Mouse (Mus musculus): ENCODE results near the gene Gnl3l.
A peak's percentile ranks its signal among the peaks of the same experiment; 100 is the strongest.

Gnl3l gene

DNA sequence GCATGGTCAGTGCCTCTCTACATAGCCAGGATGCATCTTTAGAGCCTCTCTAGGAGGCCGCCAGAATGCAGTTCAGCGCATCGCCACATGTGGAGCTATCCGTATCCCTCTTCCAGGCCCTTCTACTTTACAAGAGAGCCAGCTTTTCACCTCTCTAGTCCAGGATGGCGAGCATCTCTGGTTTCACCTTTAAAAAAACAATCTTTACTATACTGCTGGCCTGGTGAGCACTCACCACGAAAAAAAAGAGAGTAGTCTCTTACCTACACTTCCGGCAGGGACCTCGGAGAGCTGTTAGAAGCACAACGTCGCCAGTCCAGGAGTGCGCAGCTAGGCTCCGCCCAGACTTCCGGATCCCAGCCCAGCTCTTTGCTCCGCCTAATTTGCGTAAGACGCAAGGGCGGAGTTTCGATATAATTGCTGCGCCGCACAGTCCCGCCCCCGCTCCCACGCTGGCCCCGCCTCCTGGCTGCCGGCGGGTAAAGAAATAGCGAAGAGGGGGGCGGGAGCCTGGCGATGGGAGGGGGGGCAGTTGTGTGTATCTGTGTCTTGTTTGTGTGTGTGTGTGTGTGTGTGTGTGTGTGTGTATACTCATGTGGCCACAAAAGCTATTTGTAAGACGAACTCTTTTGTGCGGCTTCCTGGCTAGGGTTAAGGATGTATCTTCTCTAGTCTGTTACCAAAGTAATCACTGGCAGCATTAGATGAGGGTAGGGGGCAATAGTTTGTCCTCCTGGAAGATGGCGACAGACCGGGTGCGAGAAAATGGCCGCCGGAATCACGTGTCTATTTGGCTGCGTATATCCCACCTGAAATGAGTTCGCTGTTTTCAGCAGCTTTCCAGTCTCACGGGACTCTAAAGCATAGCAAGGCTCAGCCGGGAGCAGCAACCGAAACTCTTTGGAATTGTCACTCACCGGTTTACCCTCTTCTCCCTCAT is at the start of gene Gnl3l:
Gene Gnl3l (minus strand): TSS at position 385 of the 940 bp plus-strand sequence.
- DNase-seq (ENCODE audit: low read depth) = peak; percentile 93

DNA sequence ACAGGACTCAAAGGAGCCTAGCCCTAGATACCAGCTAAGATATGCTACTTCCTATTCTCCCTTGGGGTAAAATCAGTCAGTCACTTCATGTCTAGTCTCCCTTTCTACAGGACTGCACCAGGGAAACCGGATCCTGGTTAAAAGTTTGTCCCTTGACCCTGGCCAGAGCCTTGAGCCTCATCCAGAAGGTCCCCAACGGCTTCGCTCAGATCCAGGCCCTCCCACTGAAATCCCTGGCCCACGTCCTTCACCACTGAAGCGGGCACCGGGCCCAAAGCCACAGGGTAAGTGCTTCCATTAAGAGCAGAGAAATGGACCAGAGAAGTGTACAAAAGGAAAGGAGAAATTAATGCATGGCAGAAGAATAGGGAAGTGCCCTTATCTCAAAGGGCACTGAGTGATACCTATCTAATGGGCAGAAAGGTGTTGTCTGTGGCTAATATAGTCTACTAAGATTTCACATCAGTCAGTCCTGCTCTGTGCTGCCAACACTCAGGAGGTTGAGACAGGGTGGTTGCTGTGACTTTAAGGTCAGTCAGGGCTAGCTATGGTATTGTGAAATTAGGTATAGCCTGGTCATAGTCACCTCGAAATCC is 49.0 kb upstream of the Gnl3l start:
- no peak for DNase-seq (ENCODE audit: low read depth)

GRCm38 (mm10) chrX:151061615-151062299 is 44.6 kb upstream of the Gnl3l start:
- no peak for DNase-seq (ENCODE audit: low read depth)

DNA sequence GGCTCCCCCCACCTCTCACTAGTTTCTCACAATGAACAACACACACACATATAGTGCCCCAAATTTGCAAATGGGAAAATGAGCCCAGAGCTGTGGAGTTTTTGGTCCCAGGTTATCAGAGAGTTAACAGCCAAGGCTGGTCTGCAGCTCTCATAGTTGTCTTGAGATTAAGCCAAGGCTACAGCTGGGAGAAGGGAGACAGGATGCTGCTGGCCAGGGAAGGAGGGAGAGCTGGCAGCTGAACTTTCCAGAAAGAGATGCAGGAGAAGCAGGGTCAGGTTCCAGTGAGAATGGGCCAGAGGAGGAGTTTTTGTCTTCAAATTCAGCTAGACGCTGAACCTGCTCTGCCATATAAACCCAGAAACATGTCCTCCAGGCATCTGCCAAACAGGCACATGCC is 42.2 kb upstream of the Gnl3l start:
- no peak for DNase-seq (ENCODE audit: low read depth)

DNA sequence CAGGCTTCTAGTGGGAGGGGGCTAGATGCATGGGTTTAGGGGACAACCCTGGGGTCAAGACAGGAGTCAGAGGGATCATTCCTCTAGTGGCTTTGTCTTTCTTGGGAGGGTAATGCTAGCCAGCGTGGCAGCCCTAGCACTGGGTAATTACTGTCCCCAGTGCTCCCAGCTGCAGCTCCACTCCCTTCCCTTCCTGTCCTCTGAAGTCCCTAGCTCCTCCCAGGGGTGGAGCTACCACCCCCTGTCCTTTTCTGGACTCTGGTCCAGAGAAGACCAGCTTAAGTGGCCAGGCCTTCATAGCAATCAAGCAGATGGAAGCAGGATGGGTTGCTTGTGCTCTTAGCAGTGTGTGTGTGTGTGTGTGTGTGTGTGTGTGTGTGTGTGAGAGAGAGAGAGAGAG is 38.4 kb upstream of the Gnl3l start:
- DNase-seq (ENCODE audit: low read depth) = no peak

DNA sequence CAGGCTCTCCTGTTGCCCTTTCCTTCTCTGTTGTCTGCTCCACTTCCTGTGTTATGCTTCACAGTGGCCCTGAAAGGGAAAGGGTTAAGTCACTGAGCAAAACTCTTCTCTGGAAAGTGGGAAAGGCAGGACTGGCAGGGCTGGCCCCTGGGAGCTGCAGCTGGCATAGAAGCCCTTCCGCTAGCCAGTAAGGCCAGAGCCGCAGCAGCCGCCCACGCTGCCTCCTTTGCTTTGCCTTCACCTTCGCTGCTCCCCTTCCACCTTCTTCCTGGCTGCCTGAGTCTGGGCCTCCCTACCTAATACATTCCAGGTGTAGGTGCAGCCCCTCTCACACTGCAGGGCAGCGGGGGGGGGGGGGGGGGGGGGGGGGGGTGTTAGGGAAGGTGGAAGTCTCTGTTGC is 37.4 kb upstream of the Gnl3l start:
- DNase-seq (ENCODE audit: low read depth) = peak; percentile 7

- DNase-seq (ENCODE audit: low read depth) = peak; percentile 84
These were observed 33.2 kb upstream of the Gnl3l start for GRCm38 (mm10) chrX:151050337-151050736.

DNA sequence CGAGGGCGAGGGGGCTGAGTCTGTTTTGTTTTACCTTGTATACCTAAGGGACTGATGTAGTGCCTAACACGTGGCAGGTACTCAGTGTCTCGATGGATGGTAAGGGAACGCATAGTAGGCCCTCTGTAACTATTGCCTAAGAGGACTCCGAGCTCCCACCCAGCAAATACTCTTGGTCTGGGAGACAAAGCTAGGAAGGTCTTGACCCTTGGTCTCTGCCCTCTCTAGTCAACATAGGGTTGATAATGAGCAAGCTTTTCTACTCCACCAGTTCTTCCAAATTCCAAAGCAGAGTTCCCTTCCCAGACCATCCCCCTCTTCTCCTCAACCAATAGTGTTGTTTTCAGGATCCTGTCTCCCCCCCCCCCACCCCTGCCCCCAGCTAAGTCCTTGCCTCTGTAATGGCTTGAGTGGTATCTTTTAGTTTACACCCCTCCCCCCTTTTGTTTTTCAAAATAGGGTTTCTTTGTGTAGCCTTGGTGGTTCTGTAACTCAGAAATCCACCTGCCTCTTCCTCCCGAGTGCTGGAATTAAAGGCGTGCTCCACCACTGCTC is 32.6 kb upstream of the Gnl3l start:
- DNase-seq (ENCODE audit: low read depth) = no peak

GRCm38 (mm10) chrX:151047431-151048058 is 30.4 kb upstream of the Gnl3l start:
- DNase-seq (ENCODE audit: low read depth) = peak; percentile 54

DNA sequence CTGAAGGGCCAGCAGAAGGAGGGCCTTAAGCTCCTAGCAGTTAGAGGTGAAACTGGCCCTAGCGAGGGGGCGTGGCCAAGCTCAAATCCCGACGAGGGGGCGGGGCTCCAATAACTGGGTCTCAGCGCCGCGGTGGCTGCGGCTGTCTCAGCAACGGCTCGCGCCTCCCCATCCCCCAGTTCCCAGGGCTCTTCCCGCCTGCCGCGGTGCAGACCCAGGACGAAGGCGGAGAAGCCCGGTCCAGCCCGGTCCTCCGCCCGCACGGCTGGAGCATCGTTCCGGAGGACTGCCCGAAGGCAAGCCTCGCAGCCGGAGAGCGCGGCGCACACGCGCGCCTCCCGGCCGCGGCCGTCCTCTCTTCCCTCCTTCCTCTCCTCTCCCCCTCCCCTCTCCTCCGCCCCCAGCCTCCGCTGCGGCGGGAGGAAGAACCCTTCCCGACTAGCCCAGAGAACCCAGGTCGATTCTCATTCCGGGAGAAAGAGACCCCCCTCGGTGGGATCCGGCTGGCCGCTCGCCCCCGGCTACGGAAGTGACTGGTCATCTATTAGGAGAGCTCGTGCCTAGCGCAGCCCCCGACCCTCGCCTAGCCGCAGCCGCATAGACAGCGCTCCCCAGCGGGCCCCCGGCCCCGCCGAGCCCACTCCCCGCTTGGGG is 29.8 kb upstream of the Gnl3l start:
- DNase-seq (ENCODE audit: low read depth) = peak; percentile 93

GRCm38 (mm10) chrX:151046321-151046720 is 29.2 kb upstream of the Gnl3l start:
- DNase-seq (ENCODE audit: low read depth) = no peak

DNA sequence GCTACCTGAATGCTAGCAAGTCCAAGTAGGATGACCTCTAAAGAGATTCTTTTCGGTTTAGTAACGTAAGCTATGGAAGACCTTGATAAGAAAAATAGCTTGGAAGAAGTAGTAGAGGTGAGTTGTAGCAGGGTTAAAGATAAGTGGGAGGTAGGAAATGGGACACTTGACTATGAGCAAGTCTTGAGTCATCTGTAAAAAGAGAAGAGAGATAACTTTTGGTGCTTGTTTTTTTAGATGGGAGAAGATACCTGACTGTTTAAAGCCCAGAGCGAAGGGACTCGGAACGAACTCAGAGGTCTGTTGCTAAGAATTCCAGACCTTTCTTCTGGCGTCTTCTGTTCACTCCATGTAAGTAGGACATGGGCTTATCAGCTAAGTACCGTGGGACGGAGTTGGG is 28.7 kb upstream of the Gnl3l start, which contains the start of gene Fgd1:
Gene Fgd1 (plus strand): TSS at position 301 of the 400 bp plus-strand sequence.
- no peak for DNase-seq (ENCODE audit: low read depth)

- DNase-seq (ENCODE audit: low read depth) = no peak
These were observed 24.1 kb upstream of the Gnl3l start for GRCm38 (mm10) chrX:151041223-151041622.

DNA sequence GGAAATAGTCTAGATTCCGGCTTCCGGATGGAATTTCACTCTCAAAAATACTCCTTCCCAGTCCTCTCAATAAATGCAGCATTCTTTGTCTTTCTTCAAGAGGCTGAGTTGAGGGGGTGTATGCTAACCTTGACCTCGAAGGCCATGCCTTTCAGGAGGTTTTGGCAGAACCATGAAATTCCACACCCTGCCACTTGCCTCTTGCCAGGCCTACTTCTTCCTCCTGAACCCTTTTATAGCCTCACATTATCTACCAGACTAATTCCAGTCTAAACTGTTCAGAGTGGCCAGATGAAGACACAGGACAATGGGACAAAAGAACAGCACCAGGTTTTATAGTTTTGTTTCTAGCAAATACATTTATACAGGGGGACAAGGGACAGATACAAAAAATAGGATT is 14.3 kb upstream of the Gnl3l start:
- DNase-seq (ENCODE audit: low read depth) = no peak

GRCm38 (mm10) chrX:151018798-151019197 is 1.7 kb upstream of the Gnl3l start:
- no peak for DNase-seq (ENCODE audit: low read depth)

- DNase-seq (ENCODE audit: low read depth) = peak; percentile 36
These were observed 775 bp upstream of the Gnl3l start for GRCm38 (mm10) chrX:151017897-151018296.

- DNase-seq (ENCODE audit: low read depth) = no peak
These were observed 20.3 kb downstream of the Gnl3l start for GRCm38 (mm10) chrX:150996775-150997174.

- DNase-seq (ENCODE audit: low read depth) = no peak
These were observed 35.5 kb downstream of the Gnl3l start for GRCm38 (mm10) chrX:150981621-150982020.

DNA sequence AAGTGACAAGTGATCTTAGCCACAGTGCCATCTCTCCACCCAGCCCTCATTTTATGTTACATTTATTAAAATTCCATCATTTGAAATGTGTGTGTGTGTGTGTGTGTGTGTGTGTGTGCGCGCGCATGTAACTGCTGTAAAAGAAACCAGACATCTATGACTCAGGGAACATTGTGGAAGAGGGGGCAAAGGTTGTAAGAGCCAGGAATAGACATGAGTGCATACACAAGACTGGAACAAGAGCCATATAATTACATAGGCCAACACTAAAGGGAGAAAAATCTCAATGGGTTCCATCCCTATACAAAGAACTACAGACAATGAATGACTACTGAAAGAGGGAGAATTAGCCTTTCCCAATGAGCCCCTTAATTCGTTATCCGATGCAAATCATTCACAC is 41.7 kb downstream of the Gnl3l start:
- peak; percentile 34 for DNase-seq (ENCODE audit: low read depth)

DNA sequence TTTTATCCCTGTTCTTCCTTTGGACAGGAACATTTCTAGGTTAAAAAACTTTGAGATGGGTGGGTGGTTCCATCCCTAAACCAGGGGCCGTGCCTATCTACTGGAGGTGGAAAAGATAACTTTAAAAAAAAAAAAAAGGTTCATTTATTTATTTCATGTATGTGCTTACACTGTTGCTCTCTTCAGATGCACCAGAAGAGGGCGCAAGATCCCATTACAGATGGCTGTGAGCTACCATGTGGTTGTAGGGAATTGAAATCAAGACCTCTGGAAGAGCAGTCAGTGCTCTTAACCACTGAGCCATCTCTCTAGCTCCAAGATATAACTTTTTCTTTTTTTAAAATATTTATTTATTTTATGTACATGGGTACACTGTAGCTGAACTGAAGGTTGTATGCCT is 54.1 kb downstream of the Gnl3l start:
- DNase-seq (ENCODE audit: low read depth) = peak; percentile 34

DNA sequence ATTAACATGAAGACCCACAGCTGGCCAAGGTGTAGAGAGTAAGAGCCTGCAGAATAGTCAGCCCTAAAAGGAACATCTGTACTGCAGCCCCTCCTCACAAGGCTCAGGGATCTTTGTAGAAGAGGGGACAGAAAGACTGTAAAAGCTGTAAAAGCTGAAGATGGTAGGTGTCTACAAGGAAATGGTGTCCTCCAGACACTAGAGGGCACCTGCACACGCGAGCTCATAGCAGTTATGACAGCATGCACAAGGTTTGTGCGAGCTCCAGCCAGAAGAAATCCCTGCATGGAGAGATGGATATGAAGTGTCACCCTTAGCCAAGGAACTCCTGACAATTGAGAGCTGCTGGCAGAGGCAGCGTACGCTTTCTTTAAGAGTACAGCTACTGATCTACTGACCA is 56.4 kb downstream of the Gnl3l start:
- DNase-seq (ENCODE audit: low read depth) = no peak

All from NIH3T3 (cell line).